ENCODE assay signal across 1 mouse cellular context in genomic region chr6:28479865-28480751, GRCm38 (mm10).
A peak's percentile ranks its signal among the peaks of the same experiment; 100 is the strongest.
TF ChIP-seq lines count a peak whose summit lies in the region.

No protein-coding gene starts in this region.

TF ChIP-seq in CH12.LX, 34 proteins besides CTCF, POLR2A, EP300 and RAD21:
- TF ChIP-seq TCF12 (IDR thresholded peaks at IDR 0.05; ENCODE audit: low read depth, low read length) (peak; percentile 83), MEF2A (IDR thresholded peaks at IDR 0.05; ENCODE audit: borderline replicate concordance, low read depth, low read length) (peak; percentile 71; the same call in 1 of the 2 replicates), MAX (IDR thresholded peaks at IDR 0.05; ENCODE audit: low read length) (peak; percentile 98), KAT2A (IDR thresholded peaks at IDR 0.05; ENCODE audit: insufficient replicate concordance, low read length) (peak; percentile 78; the same call in 1 of the 2 replicates), PAX5 (IDR thresholded peaks at IDR 0.05; ENCODE audit: low read length) (no peak), NRF1 (IDR thresholded peaks at IDR 0.05; ENCODE audit: low read depth, low read length) (peak; percentile 88), ZC3H11A (IDR thresholded peaks at IDR 0.05; ENCODE audit: low read depth, low read length) (no peak), USF1 (IDR thresholded peaks at IDR 0.05; ENCODE audit: low read depth, low read length) (peak; percentile 57), GABPA (IDR thresholded peaks at IDR 0.05; ENCODE audit: insufficient replicate concordance, low read depth, low read length) (no peak; the same call in 1 of the 2 replicates), E2F4 (IDR thresholded peaks at IDR 0.05; ENCODE audit: insufficient replicate concordance, low read depth, low read length) (peak; percentile 70; the same call in 1 of the 2 replicates), BHLHE40 (IDR thresholded peaks at IDR 0.05; ENCODE audit: low read depth, low read length) (0 out of 2 replicates have a peak, but pooled peaks have one; percentile 8), ELF1 (IDR thresholded peaks at IDR 0.05; ENCODE audit: low read depth, low read length) (peak; percentile 96), MAFK (IDR thresholded peaks at IDR 0.05; ENCODE audit: insufficient replicate concordance, low read length) (peak; percentile 76), JUN (IDR thresholded peaks at IDR 0.05; ENCODE audit: insufficient read depth, low read depth, low read length) (no peak; the same call in 1 of the 2 replicates), NELFE (IDR thresholded peaks at IDR 0.05; ENCODE audit: low read depth, low read length) (peak; percentile 81), RCOR1 (conservative IDR thresholded peaks at IDR 0.05; ENCODE audit: low read depth, low read length) (peak; percentile 46; the same call in 1 of the 2 replicates), MYC (IDR thresholded peaks at IDR 0.05; ENCODE audit: low read depth, low read length) (peak; percentile 95), JUND (conservative IDR thresholded peaks at IDR 0.05; ENCODE audit: low read depth, low read length) (no peak), TBP (conservative IDR thresholded peaks at IDR 0.05; ENCODE audit: low read depth, low read length) (peak; percentile 78), POLR2AphosphoS2 (IDR thresholded peaks at IDR 0.05; ENCODE audit: low read depth, low read length) (0 out of 2 replicates have a peak, but pooled peaks have one; percentile 17), ZMIZ1 (IDR thresholded peaks at IDR 0.05; ENCODE audit: low read depth, low read length) (peak; percentile 63), MAZ (IDR thresholded peaks at IDR 0.05; ENCODE audit: low read depth, low read length) (peak; percentile 89), UBTF (IDR thresholded peaks at IDR 0.05; ENCODE audit: low read depth, low read length) (no peak), CHD1 (IDR thresholded peaks at IDR 0.05; ENCODE audit: low read depth, low read length) (no peak), IRF4 (IDR thresholded peaks at IDR 0.05; ENCODE audit: low read depth, low read length) (peak; percentile 48; the same call in 1 of the 2 replicates), MXI1 (IDR thresholded peaks at IDR 0.05; ENCODE audit: low read depth, low read length) (peak; percentile 100), USF2 (conservative IDR thresholded peaks at IDR 0.05; ENCODE audit: low read depth, low read length) (no peak), ETS1 (conservative IDR thresholded peaks at IDR 0.05; ENCODE audit: low read depth, low read length) (peak; percentile 58), CHD2 (IDR thresholded peaks at IDR 0.05; ENCODE audit: low read length) (0 out of 2 replicates have a peak, but pooled peaks have one; percentile 42), SIN3A (IDR thresholded peaks at IDR 0.05; ENCODE audit: low read length) (peak; percentile 95), SMC3 (IDR thresholded peaks at IDR 0.05; ENCODE audit: low read depth, low read length) (no peak), HCFC1 (IDR thresholded peaks at IDR 0.05; ENCODE audit: low read depth, low read length) (peak; percentile 92), ZKSCAN1 (IDR thresholded peaks at IDR 0.05; ENCODE audit: borderline replicate concordance, low read depth, low read length) (no peak), ZNF384 (IDR thresholded peaks at IDR 0.05; ENCODE audit: low read depth, low read length) (no peak)
